Mouse (Mus musculus) gastrocnemius, postnatal 36 days (tissue): ENCODE measurements around the gene Cttnbp2. TPM values are rescaled to one million over a fixed set of nuclear protein-coding genes. Genes with fewer than 3 reads are reported as not detected.
"Not testable (repeated sequence)": the region's sequence is repeated elsewhere in the genome, so short reads cannot be mapped to it uniquely, and the experiment has no call there.

Experiments
- DNase-seq, 2 experiments: peaks; one replicate each; pipeline ENCODE4 v3.0.0; 2022
- intact Hi-C: fragments of 180-260 bp; cut with DNase I; formaldehyde crosslinking; loops from one replicate; pipeline ENCODE4 v1.15.1; 2025
- total RNA-seq, 2 experiments: library from RNA; stranded (reverse); gene quantifications; 2 replicates each; pipeline ENCODE4 v1.2.3; 2021

The Cttnbp2 gene
- total RNA-seq, 2 experiments from 2014 or later: 0.62 to 1.0 TPM

DNA sequence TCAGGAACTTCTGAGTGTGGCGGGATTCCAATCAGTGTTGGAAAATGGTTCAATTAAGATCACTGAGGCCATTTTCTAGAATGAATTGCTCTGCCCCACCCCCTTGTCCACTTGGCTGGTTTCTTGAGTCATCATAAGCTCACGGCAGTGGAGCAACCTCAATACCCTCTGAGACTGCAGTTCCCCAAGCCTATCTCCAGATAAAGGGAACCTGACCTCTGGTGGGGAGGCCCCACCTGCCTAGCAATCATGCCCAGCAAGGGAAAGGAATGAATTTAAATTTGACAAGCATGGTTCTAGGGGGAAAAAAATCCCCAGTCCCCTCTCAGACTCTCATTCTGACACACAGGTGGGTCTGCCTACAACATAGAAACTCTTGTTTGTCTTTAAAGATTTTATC, 93.1 kb downstream of the Cttnbp2 start:
- DNase-seq: no peak
- intact Hi-C loops: no loop called here

DNA sequence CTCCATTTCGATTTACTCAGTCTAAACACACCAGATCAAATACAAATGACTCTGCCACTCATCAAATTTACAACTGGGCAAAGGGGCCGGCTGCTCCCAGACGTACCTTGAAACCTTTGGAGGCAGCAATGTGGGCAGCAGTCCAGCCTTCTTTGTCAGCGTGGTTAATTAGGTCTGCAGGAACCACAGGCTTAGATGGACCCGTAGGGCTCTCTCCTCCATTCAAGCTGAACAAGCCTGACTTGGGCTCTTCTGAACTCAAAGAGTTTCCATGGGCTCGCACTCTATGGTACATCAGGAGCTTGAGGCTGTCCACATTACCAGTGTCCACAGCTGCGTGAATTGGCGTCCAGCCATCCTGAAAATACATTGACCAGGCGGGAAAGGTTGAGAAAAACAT, 94.0 kb downstream of the Cttnbp2 start:
- no peak for DNase-seq
- intact Hi-C loops: no loop called here

DNA sequence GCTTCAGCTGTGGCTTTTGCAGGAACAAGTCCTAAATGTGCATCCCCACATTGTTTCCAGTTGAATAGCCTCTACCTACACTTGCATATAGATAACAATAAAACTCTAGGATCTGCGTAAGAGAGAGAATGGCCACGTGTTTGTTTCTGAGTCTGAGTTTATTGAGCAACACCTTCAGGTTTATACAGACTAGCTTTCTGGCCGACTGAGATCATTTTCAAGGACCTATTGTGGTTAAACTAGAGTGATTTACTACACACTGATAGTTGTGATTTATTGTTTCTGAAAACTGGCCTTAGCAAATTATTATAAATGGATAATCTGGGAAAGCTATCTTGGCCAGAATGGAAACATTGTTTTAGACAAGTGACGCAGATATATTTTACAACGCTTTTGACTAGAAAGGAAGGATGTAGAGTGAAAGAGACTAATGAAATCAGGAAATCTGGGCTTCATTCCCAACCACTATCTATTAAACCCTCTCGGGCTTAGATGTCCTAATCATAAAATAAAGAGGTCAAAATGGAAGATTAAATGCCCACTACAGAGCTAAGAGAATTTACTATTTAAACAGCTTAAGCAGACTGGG, 96.7 kb downstream of the Cttnbp2 start:
- DNase-seq: no peak
- intact Hi-C loops: no loop called here

DNA sequence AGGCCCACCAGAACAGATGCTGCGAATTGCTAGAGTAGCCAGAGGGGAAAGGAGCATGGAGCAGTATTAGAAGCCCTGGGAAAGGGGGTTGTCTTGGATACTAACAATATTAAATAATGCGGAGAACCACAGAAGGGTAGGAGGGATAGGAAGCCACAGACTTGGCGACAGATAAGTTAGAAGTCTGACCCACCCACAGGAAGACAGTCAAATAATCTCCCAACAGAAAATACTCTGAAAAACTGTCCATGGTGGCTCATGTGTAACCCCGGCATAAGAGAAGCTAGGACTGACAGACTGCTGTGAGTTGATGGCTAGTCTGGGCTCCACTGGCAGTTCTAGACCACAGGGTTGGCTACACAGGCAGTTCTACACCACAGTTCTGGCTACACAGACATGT, 98.7 kb downstream of the Cttnbp2 start:
- DNase-seq: no peak
- intact Hi-C loops: no loop called here

DNA sequence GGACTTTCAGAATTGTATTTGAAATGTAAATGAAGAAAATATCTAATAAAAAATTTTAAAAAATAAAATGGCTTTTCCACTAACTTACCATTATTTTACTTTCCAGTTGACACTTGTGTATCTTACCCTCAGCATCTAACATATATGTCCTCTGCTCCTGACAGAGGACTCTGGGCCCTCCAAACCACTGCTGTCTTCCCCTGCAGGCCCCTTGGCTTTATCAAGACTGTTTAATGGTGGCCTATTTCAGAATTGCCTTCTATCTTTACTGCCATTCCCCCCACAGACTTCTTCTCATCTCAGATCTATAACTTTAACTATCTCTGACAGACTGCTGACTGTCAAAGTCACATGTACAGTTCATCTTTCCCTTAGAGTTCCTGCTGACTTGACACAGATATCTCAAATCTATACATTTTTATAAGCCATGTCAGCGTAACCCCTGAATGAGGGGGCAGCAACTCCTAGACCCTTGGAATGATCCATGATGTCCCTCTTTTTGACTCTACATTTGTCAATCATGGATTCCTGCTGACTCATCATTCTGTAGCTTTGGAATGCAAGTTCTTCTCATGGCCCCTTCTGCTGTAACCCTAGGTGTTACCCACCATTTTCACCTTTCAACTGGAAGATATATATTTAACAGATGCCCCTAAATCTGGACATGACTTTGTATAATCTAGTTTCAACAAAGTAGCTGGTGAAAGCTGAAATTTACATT, 103.0 kb downstream of the Cttnbp2 start:
- intact Hi-C loops: no loop called here
- DNase-seq: no peak

DNA sequence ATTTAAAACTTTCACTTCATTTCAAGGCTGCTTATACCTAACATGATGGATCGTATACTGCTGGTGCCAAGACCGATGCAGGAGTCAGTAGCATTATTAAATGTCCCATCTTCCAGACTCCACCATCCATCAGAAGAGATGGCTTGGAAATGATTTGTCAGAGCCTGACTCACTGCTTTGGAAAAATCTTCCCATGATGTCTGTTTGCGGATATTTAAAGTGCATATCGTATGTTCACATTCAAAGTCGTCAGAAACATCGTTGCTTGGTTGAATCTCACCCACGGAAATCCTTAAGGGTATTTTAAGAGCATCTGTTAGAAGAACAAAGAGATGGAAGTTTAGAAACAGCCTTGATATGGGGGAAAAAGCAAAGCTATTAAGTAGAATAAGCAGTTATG, 106.2 kb downstream of the Cttnbp2 start:
- DNase-seq: no peak
- intact Hi-C loops: loop anchor here (10.0 kb wide), 1 partner anchor 416 kb away; no protein-coding TSS in a partner anchor

DNA sequence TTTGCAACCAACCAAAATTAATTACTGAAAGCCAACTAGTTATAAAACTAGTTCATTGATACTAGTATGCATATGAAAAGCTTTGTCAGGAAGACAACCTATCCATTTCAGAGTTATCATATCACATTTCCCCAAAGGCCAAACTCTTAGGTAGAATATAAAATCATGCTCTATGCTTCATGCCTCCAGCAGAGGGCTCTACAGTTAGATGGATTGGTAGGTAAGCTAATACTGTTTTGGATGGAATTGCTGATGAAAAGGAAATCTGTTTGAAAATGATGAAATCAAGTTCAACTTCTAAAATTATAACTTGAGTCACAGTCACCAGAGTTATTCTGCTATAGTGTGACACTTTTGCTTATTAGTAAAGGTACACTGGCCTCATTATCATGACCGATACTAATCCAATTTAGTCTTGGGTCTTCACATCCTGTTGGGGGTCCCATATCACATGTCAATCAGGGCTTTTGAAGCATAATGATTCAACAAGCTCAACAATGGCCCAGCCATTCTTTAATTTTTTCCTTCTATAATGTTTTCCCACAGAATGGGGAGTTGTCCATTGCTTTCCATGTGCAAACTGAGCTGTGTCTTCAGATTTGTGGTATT, 113.5 kb downstream of the Cttnbp2 start:
- intact Hi-C loops: loop anchor here (10.0 kb wide), 1 partner anchor 424 kb away; no protein-coding TSS in a partner anchor
- no peak for DNase-seq

DNA sequence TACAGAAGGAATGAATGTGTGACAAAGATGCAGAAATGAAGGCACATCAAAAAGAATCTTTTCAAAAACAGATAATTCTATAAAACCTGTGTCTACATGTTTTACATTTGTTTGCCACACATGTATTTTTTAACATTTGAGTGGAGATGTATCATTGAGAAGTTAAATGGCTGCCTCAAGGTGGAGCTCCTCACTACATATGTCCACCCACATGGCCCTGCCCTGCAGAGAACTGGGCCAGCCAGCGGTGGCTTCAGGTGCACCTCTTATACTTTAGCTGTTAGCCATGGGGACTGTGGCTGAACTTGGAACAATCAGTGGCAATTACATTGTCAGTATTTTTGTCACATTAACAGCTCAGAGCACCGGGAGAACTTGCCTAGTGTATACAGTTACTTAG, 133.3 kb downstream of the Cttnbp2 start:
- DNase-seq: no peak
- intact Hi-C loops: no loop called here

DNA sequence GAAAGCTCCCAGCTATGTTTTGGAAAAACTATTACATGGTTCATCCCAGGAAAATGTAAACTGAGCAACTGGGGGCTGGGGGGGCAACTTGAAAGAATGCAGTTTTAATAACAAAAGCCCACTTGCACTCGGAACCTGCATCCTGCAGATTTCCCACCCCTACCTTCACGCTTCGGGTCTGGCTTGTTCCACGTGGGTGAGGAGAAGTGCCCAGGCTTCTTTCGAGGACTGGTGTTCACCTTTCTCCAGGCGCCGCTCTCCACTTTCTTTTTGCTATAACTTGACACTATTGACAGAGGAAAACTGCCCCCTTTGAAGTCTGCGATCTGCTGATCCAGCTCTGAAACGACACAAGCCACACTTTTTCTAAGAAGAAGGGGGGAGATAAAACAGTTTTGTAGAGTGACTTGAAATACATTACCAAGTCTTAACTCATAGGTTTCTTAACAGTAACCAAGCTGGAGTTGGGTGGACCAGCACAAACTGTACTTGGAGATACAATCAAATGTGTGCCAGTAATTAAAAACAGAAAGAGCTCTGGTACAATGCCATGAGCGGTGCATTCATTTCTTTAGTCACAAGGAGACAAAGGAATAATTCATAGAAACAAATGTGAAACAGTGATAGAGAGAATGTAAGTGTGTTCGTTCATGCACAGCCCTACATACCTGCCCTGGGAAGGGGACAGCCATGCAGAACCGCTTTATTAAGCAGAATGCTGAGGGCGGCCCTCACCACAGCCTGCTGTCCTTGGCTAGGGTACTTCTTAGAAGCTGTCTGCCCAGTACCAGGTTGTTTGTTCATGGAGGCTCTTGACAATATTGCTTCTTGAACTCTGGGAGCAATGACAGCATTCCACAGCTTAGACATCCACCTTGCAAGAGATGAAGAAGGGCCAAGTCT, 134.1 kb downstream of the Cttnbp2 start:
- intact Hi-C loops: no loop called here

DNA sequence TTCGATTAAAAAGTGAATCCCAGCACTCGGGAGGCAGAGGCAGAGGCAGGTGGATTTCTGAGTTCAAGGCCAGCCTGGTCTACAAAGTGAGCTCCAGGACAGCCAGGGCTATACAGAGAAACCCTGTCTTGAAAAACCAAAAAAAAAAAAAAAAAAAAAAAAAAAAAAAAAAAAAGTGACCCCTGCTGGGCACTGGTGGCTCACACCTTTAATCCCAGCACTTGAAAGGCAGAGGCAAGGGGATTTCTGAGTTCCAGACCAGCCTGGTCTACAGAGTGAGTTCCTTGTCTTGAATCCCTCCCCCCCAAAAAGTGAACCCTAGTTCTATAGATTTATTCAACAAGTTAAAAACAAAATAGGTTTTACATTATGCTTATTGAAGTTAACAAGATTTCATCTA, 136.9 kb downstream of the Cttnbp2 start:
- DNase-seq, intact Hi-C loops: not testable (repeated sequence)

More for the DNA sequence above, 134.1 kb downstream of the Cttnbp2 start:
- DNase-seq: no peak

DNA sequence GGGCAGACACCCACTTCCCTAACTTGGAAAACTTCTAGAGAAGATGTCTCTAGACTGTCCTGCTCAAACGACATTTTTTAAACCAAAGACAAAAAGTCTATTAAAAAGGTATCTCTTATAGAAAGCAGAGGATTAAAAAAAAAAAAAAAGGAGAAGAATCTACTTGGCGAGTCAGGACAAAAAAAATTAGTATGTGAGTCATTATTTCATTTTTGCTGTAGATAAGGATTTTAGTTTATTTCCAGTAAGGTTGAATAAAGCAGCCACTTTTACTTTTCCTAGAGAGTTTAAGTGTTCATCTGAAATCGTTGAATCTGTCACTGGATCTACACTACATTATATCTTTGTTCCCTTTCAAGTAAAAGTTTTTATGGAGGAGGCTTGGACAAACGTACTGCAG, 139.9 kb downstream of the Cttnbp2 start:
- no peak for DNase-seq
- intact Hi-C loops: no loop called here

DNA sequence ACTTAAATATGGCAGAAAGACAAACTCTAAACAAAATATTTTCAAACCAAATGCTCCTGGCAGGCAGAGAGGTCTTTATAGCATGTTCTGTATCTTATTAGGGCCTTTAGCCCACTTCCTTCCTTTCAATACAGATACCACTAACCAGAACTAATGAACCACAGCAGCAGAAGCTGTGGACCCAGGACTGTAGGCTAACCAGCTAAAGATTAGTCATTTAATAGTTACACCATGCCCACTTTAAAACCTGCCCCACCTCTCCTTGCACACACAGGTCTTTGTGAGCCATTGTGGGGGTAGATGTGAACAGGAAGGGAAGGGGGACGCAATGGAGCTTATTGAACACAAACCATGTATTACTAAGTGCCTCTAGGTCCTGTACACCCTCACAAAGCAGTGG, 141.0 kb downstream of the Cttnbp2 start:
- intact Hi-C loops: no loop called here
- no peak for DNase-seq

DNA sequence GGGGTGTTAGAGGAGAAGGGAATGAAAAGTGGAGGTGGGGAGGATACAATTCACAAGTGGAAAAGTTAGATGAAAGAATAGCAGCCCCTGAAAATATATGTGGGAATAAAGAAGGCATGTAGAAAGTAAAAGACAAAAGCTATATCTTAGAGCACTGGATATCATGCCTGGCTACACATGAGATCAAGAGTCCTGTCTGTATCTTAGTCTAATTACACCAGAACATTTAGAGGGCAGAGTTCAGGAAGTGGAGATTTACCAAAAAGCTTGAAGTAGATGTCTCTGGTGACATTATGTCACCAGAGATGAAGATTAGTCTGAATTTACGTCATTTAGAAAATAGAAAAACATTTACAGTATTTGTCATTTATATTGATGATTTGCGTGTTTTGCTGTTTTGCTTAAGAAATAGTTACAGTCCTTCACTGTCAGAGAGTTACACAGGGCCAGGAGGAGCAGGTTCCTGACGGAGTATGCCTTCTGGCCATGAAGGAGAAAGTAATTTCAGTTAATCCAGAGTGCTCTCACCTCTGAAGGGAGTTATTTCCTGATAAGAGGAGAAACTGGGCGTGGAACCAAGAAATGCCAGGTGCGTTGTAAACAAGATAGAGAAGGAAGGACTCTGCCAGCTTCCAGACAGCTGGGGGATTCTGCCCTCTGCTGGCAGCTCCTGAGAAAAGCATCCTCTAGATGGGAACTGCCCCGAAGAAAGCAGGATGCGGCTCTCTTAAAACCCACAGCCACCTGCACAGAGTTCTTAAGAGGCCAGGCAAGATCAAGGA, 142.0 kb downstream of the Cttnbp2 start:
- intact Hi-C loops: no loop called here
- DNase-seq: no peak

DNA sequence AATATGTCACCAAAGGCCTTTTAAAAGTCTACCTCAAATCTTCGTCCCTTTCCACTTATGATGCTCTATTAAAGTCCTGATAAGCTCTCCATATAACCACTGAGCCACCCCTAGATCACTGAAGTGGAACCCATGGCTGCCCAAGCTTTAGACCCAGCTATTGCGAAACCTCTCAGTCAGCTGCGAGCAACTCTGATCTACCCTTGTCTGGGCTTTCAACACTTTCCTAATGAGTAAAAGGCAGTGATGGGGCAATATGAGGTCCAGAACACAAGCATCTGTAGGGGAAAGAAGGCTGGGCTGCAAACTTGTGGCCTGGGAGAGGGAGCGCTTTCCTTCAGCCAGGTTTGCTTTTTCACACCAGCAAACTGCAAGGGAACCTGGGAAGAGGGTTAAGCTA, 144.9 kb downstream of the Cttnbp2 start:
- intact Hi-C loops: no loop called here
- no peak for DNase-seq

DNA sequence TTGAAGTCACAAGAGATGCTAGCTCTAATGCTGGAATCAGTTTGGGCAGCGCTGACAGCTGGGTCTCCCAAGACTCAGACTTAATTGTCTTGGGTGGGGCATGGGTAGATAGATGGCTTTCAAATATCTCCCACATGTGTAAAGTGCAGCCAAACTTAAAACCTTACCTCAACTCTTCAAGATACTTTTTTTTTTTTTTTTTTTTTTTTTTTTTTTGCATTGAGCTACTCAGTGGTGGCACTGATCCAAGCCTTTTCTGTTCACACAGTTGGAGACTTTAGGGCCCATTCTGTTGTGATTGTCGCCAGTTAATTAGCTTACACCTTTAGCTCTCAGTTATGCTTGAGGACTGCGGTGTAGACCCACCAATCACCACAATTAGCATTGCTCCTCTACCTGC, 145.6 kb downstream of the Cttnbp2 start:
- intact Hi-C loops: no loop called here

DNA sequence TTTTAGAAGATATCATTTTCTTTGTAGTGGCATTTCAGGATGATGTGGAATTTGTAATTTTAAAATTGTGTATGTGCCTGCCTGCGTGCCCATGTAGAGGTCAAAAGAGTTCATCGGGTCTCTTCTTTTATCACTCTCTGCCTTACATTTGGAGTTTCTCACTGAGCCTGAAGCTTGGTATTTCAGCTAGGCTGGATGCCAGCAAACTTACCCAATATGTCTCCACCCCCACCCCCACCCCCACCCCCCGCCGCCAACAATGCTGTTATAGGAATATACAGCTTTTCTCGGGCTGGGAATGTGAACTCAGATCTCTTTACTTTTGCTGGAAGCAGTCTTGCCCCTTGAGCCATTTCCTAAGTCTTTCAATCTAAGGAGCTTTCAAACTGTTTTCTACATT, 152.4 kb downstream of the Cttnbp2 start:
- no peak for DNase-seq
- intact Hi-C loops: no loop called here

More for the DNA sequence above, 145.6 kb downstream of the Cttnbp2 start:
- no peak for DNase-seq

DNA sequence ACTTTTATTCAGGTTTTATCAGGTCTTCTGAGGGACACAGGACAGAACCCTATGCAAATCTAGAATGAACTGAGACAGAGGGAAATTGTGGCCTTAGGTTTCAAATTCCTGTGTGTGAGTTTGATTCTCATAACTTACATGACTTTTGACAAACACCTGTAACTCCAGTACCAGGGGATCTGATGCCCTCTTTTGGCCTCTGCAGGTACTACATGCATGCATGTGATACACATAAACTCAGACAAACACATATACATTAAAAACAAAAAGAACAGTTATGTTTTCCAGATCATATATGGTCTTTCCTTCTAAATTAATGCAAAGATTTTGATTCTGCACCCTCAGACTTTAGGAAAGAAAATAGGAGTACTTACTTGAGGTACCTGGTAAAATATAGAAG, 153.7 kb downstream of the Cttnbp2 start:
- intact Hi-C loops: no loop called here
- no peak for DNase-seq

DNA sequence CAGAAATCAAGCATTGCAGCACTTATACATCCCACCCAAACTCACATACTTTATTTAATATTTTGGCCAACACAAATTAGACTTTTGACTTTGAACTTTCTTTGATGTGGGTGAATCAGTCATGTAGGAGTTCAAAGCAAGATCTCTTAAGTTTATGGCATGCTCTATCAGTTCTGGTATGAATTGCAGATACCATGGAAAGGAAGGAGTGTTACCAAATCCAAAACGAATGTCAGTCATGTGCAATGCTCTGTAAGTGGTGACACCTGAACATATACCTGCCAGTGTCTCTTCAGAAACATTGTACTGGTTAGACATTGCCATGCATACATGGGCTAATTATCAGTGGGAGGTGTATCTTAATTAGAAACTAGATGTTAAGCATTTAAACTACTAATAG, 154.5 kb downstream of the Cttnbp2 start:
- DNase-seq: no peak
- intact Hi-C loops: no loop called here

DNA sequence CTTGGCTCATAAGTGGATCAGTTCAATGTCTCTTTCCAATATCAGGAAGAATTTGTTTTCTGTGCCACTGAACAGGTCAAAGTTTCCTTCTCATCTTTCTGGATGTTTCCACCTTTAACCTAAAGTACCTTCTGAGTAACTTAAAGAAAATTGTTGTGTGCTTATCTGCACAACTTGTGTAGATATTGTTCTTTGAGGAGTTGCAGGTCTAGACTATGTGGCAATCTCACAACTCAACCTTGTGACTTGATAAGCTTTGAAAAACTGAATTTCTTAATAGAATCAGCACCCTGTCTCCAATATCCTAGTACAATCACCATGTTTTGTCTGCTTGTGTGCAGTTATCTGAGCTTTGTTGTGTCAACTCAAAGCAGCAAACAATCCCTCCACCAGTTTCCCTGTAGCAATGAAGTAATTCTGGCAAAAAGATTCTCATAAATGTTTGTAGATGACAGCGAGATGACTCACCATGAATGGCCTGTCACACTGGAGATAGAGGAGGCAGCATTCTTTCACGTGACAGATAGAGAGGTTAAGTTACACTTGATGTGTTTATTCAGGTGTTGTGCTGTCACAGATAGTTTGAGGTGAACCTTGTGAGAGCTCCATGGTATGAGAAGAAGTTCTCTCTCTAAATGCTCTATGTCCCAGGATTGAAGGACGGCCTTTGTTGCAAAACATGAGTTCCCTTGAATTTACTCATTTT, 165.3 kb downstream of the Cttnbp2 start:
- no peak for DNase-seq
- intact Hi-C loops: no loop called here

DNA sequence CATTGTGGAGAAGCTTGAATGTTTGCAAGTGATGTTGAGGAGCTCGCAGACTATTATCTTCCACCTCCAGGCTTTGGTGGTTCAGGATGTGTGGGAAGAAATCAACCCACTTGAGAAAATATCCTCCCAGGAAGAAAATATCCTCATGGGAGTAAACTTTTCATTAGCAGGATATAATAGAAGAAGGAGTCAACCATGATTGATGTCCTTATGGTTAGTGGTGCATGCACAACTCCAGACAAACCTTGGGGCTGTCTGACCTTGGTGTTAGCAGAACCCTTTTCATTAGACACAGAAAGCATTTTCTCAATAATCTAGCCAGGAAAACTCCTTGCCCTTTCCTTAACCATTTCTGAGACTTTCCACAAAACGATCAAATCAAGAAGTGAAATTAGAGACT, 170.4 kb downstream of the Cttnbp2 start:
- intact Hi-C loops: no loop called here
- DNase-seq: no peak
